Mouse (Mus musculus): ENCODE data around the gene Gtf2f2.

DNA sequence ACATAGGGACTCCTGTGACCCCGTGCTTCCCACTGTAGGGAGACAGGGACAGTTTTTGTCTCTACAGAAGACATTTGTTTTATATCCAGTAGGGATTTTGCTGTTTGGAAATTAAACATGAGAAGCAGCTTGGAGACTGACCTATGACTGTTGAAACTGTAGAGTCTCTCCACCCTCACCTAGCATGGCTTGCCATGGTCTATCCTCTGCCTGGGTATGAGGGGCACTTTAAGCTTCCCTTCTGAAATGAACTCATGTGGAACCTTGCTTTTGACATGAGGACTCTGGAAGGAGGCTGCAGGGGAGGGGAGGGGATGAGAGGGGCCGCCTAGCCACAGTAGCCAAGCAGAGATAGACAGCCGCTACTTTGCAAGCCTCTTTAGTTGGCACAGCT lies 33.5 kb upstream of the Gtf2f2 start:
- TF ChIP-seq POLR2A (IDR thresholded peaks at IDR 0.05; ENCODE audit: low read depth, low read length) (no peak), TBP (conservative IDR thresholded peaks at IDR 0.05; ENCODE audit: low read depth, low read length) (no peak), RCOR1 (conservative IDR thresholded peaks at IDR 0.05; ENCODE audit: low read depth, low read length) (no peak), CTCF (conservative IDR thresholded peaks at IDR 0.05 in 1 of 2, IDR thresholded peaks at IDR 0.05 in 1 of 2; ENCODE audit: low read depth in 2 of 2, low read length in 2 of 2) (no peak), USF2 (conservative IDR thresholded peaks at IDR 0.05; ENCODE audit: low read depth, low read length) (no peak)
